Mouse (Mus musculus): ENCODE results near the gene Fcmr.

The Fcmr gene

DNA sequence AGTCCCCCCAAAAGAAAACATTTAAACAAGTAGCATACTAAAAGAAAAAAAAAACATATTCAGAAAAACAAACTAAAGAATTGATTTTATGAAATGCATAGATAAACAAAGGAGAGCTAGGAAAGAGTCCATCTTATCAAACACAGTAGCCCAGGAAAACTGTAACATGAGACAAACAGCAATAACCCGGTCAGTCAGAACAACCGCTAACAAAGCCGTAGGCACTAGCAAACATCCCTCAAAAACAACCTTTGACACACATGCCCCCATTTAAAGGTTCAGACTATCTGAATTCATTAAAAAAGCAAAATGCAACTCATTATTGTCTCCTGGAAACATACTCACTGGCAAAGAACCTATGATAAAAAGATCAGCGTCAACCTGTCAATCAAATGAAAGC is 8.0 kb upstream of the Fcmr start:
- CTCF ChIA-PET: interaction anchor here (0.6 kb wide), 1 partner anchor 214 kb away, joined by 3 read pairs; no protein-coding TSS in a partner anchor

DNA sequence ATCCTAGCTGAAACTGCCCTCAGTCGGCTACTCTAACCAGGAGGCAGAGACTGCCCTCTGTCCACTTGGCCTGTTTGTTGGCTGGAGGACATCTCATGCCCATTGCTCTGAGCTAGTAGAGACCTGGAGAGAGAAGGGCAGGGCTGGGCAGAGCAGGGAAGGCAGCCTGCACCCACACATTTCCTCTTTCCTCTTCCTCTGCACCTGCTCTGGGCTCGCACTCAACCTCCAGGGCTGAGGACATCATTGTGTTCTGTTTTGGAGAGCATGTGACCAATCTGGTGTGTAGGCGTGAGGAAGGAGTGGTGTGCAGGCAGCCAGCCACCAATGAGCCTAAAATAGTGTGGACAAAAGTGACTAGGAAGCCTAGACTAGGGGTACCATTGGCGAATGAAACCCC is 1.2 kb upstream of the Fcmr start:
- CTCF ChIA-PET: interaction anchor here (0.5 to 1.2 kb wide), 3 partner anchors 9 to 68 kb away, joined by 3 to 6 read pairs (median 4); no protein-coding TSS in a partner anchor

DNA sequence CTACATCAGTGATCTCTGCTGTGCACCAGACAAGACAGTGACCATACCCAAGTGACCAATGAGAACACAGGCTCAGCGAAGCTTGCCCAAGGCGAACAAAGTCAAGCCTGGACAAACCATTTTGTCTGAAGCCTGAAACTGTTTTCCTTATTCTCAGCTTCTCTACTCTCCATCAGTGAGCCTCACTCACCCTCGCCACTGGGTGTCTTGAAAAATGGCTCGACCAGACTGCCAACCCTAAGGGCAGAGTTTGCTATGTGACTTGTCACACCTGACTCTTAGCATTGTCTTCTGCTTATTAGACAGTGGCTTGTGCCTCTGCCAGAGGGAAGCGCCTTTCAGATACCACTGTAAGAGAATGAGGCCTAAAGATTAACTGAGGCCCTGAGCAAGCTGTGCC is 728 bp upstream of the Fcmr start:
- CTCF ChIA-PET: interaction anchor here (0.5 to 1.2 kb wide), 3 partner anchors 9 to 68 kb away, joined by 3 to 6 read pairs (median 4); no protein-coding TSS in a partner anchor

DNA sequence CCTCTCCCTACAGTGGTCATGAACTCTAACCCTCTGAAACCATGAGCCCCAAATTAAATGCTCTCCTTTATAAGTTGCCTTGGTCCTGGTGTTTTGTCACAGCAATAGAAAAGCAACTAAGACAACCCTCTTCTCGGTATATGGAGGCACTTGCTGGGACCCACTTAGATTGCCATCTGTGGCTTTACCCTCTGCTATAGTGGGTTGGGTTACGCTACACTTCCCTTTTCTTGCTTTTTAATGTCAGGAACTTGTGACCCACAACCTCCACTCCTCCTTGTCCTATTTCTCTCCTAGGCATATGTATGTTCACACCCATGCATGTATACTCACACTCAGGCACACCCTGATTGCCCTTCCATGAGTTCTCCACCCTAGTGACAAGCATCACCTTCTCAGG is 7.4 kb downstream of the Fcmr start:
- CTCF ChIA-PET: no interaction called here

DNA sequence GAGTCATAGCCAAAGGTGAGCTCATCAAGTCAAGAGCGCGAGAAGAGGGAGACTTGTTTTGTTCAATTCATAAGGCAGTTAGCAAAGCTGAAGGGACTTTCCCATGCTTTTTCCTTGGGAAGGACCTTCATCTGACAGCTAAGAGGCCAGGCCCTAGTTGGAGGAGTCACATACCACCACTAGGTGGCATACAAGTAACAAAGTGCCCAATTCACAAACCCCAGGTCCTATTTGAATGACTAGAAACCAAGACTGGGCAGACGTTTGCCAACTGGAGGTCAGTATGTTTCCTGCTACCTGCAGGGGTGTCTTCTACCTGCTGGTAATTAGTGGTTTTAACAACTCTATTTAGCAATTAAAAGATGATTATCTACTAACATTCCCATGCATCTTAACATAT is 9.7 kb downstream of the Fcmr start:
- CTCF ChIA-PET: interaction anchor here (0.7 to 1.1 kb wide), 3 partner anchors 9 to 55 kb away, joined by 3 to 5 read pairs (median 4); partner anchors contain the start of gene Fcmr

DNA sequence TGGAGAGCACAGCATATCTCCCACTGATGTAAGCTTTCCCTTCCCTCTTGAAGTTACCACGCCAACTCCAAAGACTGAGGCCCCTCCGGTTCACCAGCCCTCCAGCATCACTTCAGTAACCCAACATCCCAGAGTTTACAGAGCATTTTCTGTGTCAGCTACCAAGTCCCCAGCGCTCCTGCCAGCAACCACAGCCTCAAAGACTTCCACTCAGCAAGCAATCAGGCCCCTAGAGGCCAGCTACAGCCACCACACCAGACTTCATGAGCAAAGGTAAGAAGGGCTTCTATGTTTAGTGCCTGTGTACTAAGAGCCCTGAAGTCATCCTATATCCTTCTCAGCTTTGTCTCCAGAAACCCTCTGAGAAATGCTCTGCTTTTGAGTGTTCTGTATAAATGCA is 10.4 kb downstream of the Fcmr start:
- CTCF ChIA-PET: interaction anchor here (0.6 to 0.7 kb wide), 2 partner anchors 65 to 151 kb away, joined by 6 to 8 read pairs; no protein-coding TSS in a partner anchor

DNA sequence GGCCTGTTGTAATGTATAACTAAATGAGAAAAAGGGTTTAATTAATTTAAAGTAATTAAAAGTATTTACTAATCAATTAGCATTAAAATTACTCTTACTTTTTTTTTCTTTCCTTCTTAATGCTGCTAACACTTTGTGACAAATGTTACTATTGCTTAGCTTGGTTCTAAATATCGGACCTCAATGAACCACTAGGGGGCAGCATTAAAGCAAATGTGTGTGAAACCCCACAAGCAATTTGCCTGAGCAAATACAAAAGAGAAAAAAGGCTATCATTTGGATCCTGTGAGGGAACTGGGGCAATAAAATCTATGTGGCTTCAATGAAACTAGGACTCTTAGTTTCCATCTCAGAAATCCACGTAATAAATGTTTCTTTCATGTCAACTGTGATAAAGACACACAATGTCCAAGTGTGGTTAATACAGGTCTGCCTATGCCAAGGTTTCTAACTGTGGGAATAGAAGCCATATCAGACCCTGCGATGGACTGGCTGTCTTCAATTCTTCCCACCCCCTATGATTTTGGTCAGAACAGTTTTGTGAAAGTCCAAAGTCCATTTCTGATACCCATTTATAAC is 11.6 kb downstream of the Fcmr start:
- CTCF ChIA-PET: interaction anchor here (0.7 kb wide), 1 partner anchor 66 kb away, joined by 6 read pairs; no protein-coding TSS in a partner anchor

DNA sequence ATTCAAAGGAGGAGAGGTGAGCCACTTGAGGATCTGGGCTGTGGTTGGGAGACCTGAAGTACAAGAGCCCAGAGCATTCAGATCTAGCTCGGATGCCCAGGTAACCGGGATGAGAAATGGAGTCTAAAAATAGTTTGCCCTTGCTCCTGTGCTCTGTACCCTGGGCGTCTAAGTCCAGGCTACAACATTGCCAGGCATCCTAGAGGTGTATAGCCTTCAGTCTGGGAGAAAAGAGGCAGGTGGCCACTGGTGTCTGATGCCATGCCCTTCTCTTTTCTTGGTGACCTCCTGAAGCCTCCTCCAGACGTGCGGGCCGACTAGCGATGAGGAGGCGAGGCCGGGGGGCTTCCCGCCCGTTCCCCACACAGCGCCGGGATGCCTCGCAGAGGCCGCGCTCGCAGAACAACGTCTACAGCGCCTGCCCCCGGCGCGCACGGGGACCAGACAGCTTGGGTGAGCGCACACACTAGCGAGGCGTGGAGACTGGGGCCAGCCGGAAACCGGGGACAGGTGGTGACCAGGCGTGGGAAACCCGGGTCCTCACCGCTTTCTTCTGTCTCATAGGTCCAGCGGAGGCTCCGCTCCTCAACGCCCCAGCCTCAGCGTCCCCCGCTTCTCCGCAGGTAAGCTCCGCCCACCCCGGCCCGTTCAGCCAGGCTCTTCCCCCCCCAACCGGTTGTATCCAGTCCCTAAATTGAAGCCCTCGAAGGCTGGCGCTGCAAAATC is 12.6 kb downstream of the Fcmr start:
- CTCF ChIA-PET: interaction anchor here (0.6 to 0.9 kb wide), 5 partner anchors 42 to 1422 kb away, joined by 3 to 11 read pairs (median 8); no protein-coding TSS in a partner anchor

DNA sequence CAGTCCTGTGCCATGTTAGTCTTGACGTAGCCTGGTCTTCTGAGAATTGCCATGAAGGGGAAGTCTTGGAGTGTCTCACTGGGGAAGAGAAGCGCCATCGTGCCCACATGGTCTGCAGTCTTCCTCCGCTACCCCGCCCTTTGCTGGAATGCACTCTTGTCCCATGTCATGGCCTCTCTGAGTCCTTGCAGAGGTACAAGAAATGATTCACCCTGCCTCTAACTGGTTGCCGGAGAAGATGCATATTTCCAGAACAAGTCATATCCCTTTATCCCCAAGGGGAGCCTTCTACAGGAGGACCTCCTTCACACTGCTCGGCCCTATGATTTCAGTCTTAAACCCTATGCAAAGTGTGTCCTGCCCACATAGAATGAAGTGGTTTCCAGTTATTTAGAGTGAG is 14.5 kb downstream of the Fcmr start:
- CTCF ChIA-PET: no interaction called here

DNA sequence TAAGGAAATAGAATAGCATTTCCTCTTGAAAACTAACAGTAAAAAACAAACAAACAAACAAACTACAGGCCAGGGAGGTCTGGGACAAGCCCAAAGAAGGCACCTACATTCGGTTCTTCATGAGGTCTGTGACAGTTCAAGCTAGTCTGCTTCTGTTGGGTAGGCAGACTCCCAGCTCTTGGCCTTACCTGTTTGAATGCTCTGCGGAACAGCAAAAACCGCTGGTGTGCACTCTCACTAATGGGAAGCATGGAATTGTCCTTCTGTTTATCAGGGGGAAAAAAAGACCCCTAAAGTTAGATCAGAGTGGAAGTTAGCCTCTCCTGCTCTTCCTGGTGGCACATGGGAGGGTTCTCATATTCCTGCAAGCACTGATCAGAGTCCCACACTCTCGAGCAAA is 17.7 kb downstream of the Fcmr start:
- CTCF ChIA-PET: no interaction called here

DNA sequence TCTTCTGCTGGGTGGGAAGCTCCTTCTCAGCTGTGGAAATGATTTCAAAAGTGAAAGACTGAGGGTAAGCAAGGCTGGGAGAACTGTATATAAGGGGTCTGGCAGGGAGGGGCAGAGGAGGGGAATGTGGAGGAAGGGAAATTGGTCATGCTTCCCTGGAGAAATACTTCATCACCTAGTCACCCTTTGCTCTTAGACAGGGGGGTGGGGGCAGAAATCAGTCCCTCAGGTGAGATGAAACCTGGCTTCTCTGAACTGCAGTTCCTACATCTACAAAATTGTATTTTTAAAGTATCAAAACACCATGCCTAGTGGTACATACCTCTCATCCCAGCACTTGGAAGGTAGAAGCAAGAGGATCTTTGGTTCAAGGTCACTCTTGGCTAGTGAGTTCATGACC is 21.9 kb downstream of the Fcmr start, which contains the start of gene Il24:
Gene Il24, minus strand, starts transcription at position 101 of the 400 bp plus-strand sequence.
- CTCF ChIA-PET: interaction anchor here (0.6 kb wide), 1 partner anchor 168 kb away, joined by 8 read pairs; no protein-coding TSS in a partner anchor

DNA sequence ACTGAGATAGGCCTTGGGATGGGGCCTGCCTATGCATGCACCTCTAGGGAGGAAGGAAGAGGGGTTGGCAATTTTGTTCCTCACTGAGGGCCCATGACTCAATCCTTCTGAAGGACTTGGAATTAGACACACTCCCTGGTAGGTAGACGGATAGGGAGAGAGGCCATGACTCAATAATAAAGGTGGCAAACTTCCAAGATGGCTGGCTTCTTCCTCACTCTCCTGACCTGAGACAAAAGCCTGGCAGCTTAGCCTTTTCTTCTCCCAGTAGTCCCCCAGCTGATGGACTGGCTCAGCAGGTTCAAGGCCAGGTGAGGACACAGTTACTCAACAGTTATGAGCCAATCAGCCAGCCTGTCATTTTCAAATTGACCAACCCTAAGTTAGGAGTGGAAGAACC is 27.0 kb downstream of the Fcmr start:
- CTCF ChIA-PET: no interaction called here

DNA sequence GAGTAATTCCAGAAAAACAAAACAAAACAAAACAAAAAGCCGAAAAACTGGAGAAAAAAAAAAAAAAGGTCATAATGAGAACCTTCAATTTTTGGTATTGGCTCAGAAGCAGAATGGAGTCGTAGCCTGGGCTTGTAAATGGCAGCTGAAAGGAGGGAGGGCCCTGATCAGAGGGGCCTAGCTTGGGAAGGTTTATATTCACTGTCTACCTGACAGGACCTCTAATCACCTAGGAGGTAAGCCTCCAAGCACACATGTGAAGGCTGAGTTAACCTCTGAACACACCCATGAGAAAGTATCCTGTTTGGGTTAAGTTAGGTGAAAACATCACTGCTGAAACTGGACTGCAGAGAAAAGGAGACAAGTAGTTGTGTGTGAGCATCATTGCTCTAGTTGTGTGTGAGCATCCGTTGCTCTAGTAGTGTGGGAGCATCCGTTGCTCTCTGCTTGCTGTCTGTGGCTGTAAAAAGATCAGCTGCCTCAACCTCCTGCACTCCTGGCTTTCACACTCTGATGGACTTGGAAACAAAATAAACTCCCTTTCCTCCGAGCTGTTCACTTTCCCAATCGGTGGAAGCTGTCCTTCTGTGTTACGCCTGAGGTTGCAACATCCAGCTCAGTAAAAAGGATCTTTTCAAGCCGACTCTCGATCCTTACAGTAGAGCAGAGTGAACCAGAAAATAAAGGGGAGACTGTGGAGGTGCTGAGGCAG is 28.0 kb downstream of the Fcmr start:
- CTCF ChIA-PET: no interaction called here

DNA sequence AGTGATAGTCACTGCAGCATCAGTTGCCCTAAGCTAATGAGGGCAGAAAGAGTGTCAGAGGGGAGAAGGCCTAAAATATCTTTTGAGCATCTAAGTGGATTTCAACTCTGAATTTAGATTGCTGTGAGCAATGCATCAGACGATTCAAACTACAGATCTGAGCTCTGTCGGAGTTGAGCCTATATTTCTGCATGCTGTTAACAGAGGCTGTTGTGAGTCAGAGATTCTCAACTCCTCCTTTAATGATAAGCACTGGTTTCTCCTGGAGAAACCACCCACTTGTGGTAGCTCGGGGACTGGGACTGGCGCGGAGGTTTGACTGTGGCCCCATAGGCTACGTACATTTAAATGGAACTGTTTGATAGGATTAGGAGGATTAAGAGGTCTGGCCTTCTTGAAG is 29.0 kb downstream of the Fcmr start:
- CTCF ChIA-PET: interaction anchor here (0.7 kb wide), 1 partner anchor 71 kb away, joined by 3 read pairs; no protein-coding TSS in a partner anchor

DNA sequence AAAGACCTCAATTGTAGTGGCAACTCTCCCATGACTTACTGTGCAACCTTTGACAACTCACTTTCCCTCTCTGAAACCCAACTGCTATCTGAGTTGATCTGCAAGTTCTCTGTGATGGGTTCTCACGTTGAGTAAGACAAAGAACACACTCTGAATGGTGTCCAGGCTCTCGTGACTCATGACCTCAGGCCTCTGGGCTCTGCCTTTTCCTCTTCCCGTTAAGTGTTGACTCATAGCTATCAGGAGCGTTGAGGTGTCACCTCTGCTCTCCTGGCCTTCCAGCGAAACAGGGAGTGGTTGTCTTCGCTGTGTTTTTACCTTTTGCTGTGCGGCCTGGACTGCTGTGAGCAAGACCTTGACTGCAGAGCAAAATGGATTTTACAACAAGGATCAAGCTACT is 37.0 kb downstream of the Fcmr start:
- CTCF ChIA-PET: no interaction called here

DNA sequence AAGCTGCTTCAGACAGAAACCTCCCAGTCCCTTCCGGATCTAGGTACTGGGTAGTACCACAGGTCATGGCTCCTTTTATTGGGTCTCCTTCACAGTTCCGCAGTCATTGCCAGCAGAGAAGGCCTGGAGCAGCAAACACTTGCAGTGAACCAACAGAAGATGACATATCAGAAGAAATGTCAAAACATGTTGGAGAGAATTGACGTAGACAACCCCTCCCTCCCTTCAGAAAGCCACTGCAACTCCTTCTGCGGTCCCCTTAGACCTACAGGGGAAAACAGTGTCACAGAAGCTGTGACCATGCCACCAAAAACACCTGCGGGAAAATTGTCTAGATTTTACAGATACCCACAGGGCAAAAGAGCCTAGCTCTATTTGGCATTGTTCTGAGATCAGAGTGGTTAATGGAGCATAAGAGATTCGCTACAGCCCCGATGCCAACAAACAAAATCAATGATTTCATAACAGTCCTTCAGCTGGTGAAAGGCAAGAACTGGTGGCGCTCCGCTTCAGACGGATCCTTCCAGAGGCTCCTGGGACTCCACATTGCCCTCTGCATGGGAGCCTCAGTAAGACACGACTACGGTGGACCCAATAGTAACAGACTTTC is 46.0 kb downstream of the Fcmr start, which contains the start of gene Il20:
Gene Il20, minus strand, starts transcription at position 51 of the 610 bp plus-strand sequence.
- CTCF ChIA-PET: no interaction called here

DNA sequence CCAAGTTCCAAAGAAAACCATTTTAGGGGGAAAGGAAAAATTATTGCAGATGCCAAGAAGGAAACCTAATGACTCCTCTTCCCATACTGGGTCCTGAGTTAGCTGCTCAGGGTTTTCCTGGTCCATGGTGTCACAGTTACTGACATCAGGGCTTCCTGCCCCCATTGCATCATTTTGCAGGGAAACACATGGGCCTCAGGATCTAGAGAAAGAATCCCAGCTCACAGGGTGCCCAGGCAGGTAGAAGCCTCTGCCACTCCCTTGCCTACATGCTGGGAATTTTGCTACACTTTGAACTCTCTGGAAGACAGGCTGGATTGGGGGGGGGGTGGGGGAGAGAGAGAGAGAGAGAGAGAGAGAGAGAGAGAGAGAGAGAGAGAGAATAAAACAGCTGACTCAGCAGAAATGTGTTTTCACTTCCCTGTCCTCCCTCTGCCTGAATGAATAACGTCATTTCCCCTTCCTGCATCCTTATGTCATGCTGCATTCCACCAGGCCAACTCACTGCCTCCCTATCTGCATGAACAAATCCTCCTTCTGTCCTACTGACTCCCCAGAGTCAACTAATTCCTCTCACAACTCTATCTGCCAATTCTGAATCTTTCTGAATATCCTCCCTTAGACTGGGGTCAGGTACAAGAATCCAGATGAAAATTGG is 53.0 kb downstream of the Fcmr start:
- CTCF ChIA-PET: no interaction called here

DNA sequence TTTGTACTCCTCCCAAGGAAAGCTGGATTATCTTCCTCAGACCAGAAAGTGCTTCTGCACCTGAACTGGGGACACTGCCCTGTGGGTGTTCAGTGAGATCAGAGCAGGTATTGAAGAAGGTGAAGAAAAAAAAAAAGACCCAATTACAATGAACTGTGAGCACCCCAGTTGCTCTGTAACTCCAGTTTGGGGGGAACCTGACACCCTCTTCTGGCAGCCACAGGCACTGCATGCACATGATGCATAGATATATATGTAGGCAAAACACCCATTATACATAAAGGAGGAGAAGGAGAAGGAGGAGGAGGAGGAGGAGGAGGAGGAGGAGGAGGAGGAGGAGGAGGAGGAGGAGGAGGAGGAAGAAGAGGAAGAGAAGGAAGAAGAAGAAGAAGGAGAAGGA is 61.0 kb downstream of the Fcmr start:
- CTCF ChIA-PET: interaction anchor here (0.7 kb wide), 1 partner anchor 148 kb away, joined by 3 read pairs; no protein-coding TSS in a partner anchor
